Mouse (Mus musculus) CH12.LX (cell line): ENCODE data around the gene Nt5c. TPM values are rescaled to one million over a fixed set of nuclear protein-coding genes. Genes with fewer than 3 reads are reported as not detected.

Experiments used
- DNase-seq: peaks from one replicate; pipeline ENCODE4 v3.0.0-alpha.2; 2013; ENCODE audit errors: extremely low read depth
- H3K27ac ChIP-seq: 2 replicates; pipeline ENCODE4 v1.5.1; 2012; ENCODE audit warnings: low read depth, mild to moderate bottlenecking, control low read depth, moderate library complexity; ENCODE audit not compliant: insufficient read depth
- H3K27me3 ChIP-seq: replicated peaks from 2 replicates; pipeline ENCODE3; 2012; ENCODE audit warnings: inconsistent platforms
- H3K36me3 ChIP-seq, 2 experiments: replicated peaks in 1 of 2; 2 replicates each; pipeline versions ENCODE3 to v1.6.1; 2012; ENCODE audit warnings: inconsistent platforms in 1 of 2, low read length in 1 of 2, mild to moderate bottlenecking in 1 of 2, mixed read lengths in 1 of 2, moderate library complexity in 1 of 2; ENCODE audit not compliant: control insufficient read depth in 1 of 2, insufficient read depth in 1 of 2
- H3K4me1 ChIP-seq, 2 experiments: 2 replicates each; pipeline ENCODE4 v1.6.1; 2012; ENCODE audit warnings: inconsistent platforms in 1 of 2, moderate library complexity in 1 of 2; ENCODE audit not compliant: insufficient read depth in 2 of 2, control insufficient read depth in 1 of 2
- H3K4me2 ChIP-seq: 2 replicates; pipeline ENCODE4 v1.6.1; 2012; ENCODE audit warnings: low read depth, mild to moderate bottlenecking, control low read depth; ENCODE audit not compliant: poor library complexity, insufficient read depth, severe bottlenecking
- H3K4me3 ChIP-seq, 3 experiments: fragments of 150-350 bp in 1 of 3; sonication (generic) in 1 of 3; replicated peaks in 1 of 3; 2 replicates each; pipeline versions ENCODE3 to v1.5.1; 2011 to 2012; ENCODE audit warnings: low read depth in 2 of 3, low read length in 2 of 3, mild to moderate bottlenecking in 2 of 3, moderate library complexity in 2 of 3, control low read depth in 1 of 3, improper control_type of control experiment in 1 of 3, inconsistent platforms in 1 of 3, mixed read lengths in 1 of 3; ENCODE audit not compliant: poor library complexity in 1 of 3
- H3K79me2 ChIP-seq: replicated peaks from 2 replicates; pipeline ENCODE4 v1.6.1; 2012; ENCODE audit warnings: mild to moderate bottlenecking, moderate library complexity; ENCODE audit not compliant: control insufficient read depth, poor library complexity, insufficient read depth, severe bottlenecking; ENCODE audit errors: extremely low read depth
- H3K9ac ChIP-seq: 2 replicates; pipeline ENCODE4 v1.6.1; 2012; ENCODE audit warnings: low read depth, mild to moderate bottlenecking, control low read depth, moderate library complexity; ENCODE audit not compliant: insufficient read depth
- H3K9me3 ChIP-seq: replicated peaks from 2 replicates; pipeline ENCODE3; 2012; ENCODE audit warnings: low read length, inconsistent platforms, mixed read lengths
- BHLHE40 ChIP-seq: IDR thresholded peaks from 2 replicates; pipeline ENCODE4 v1.6.1; 2011; ENCODE audit warnings: mild to moderate bottlenecking, low read depth, low read length, improper control_type of control experiment
- CHD1 ChIP-seq: IDR thresholded peaks from 2 replicates; pipeline ENCODE4 v1.6.1; 2012; ENCODE audit warnings: low read depth, low read length, improper control_type of control experiment, inconsistent platforms
- CHD2 ChIP-seq: IDR thresholded peaks from 2 replicates; pipeline ENCODE4 v1.6.1; 2011; ENCODE audit warnings: low read length, improper control_type of control experiment
- CTCF ChIP-seq, 2 experiments: IDR thresholded peaks in 1 of 2; conservative IDR thresholded peaks in 1 of 2; 2 replicates each; pipeline ENCODE4 v1.5.1; 2011 to 2012; ENCODE audit warnings: low read depth in 2 of 2, low read length in 2 of 2, improper control_type of control experiment in 1 of 2, inconsistent platforms in 1 of 2, mild to moderate bottlenecking in 1 of 2, moderate library complexity in 1 of 2
- E2F4 ChIP-seq: IDR thresholded peaks from 2 replicates; pipeline ENCODE4 v1.6.1; 2011; ENCODE audit warnings: low read depth, low read length, improper control_type of control experiment; ENCODE audit not compliant: insufficient replicate concordance
- ETS1 ChIP-seq: conservative IDR thresholded peaks from 2 replicates; pipeline ENCODE4 v1.6.1; 2012; ENCODE audit warnings: low read depth, mild to moderate bottlenecking, inconsistent platforms, low read length, improper control_type of control experiment, moderate library complexity
- GABPA ChIP-seq: IDR thresholded peaks from 2 replicates; pipeline ENCODE4 v1.6.1; 2012; ENCODE audit warnings: low read depth, low read length, improper control_type of control experiment, inconsistent platforms; ENCODE audit not compliant: insufficient replicate concordance
- HCFC1 ChIP-seq: IDR thresholded peaks from 2 replicates; pipeline ENCODE4 v1.6.1; 2012; ENCODE audit warnings: low read depth, mild to moderate bottlenecking, inconsistent platforms, low read length, improper control_type of control experiment
- JUN ChIP-seq: IDR thresholded peaks from 2 replicates; pipeline ENCODE4 v1.6.1; 2011; ENCODE audit warnings: low read depth, mild to moderate bottlenecking, low read length, improper control_type of control experiment, moderate library complexity; ENCODE audit not compliant: insufficient read depth
- JUND ChIP-seq: conservative IDR thresholded peaks from 2 replicates; pipeline ENCODE4 v1.6.1; 2011; ENCODE audit warnings: low read depth, low read length, improper control_type of control experiment
- KAT2A ChIP-seq: IDR thresholded peaks from 2 replicates; pipeline ENCODE4 v1.6.1; 2012; ENCODE audit warnings: low read length, improper control_type of control experiment, inconsistent platforms; ENCODE audit not compliant: insufficient replicate concordance
- MAX ChIP-seq: IDR thresholded peaks from 2 replicates; pipeline ENCODE4 v1.6.1; 2011; ENCODE audit warnings: low read length, improper control_type of control experiment
- MAZ ChIP-seq: IDR thresholded peaks from 2 replicates; pipeline ENCODE4 v1.6.1; 2012; ENCODE audit warnings: low read depth, mild to moderate bottlenecking, inconsistent platforms, low read length, improper control_type of control experiment, moderate library complexity
- MXI1 ChIP-seq: IDR thresholded peaks from 2 replicates; pipeline ENCODE4 v1.6.1; 2011; ENCODE audit warnings: mild to moderate bottlenecking, low read depth, low read length, improper control_type of control experiment
- NELFE ChIP-seq: IDR thresholded peaks from 2 replicates; pipeline ENCODE4 v1.6.1; 2011; ENCODE audit warnings: low read depth, low read length, improper control_type of control experiment
- PAX5 ChIP-seq: IDR thresholded peaks from 2 replicates; pipeline ENCODE4 v1.6.1; 2012; ENCODE audit warnings: low read length, inconsistent platforms, mixed read lengths
- POLR2A ChIP-seq: IDR thresholded peaks from 2 replicates; pipeline ENCODE4 v1.6.1; 2011; ENCODE audit warnings: low read depth, mild to moderate bottlenecking, improper control_type of control experiment, low read length
- RAD21 ChIP-seq: IDR thresholded peaks from 2 replicates; pipeline ENCODE4 v1.6.1; 2011; ENCODE audit warnings: low read depth, mild to moderate bottlenecking, low read length, improper control_type of control experiment, moderate library complexity
- RCOR1 ChIP-seq: conservative IDR thresholded peaks from 2 replicates; pipeline ENCODE4 v1.6.1; 2012; ENCODE audit warnings: low read depth, mild to moderate bottlenecking, inconsistent platforms, low read length, improper control_type of control experiment
- SMC3 ChIP-seq: IDR thresholded peaks from 2 replicates; pipeline ENCODE4 v1.6.1; 2011; ENCODE audit warnings: low read depth, low read length, improper control_type of control experiment
- TCF12 ChIP-seq: IDR thresholded peaks from 2 replicates; pipeline ENCODE4 v1.6.1; 2014; ENCODE audit warnings: low read depth, mild to moderate bottlenecking, inconsistent platforms, low read length, improper control_type of control experiment
- UBTF ChIP-seq: IDR thresholded peaks from 2 replicates; pipeline ENCODE4 v1.6.1; 2012; ENCODE audit warnings: low read depth, mild to moderate bottlenecking, inconsistent platforms, low read length, improper control_type of control experiment, moderate library complexity
- ZC3H11A ChIP-seq: IDR thresholded peaks from 2 replicates; pipeline ENCODE4 v1.6.1; 2012; ENCODE audit warnings: low read depth, mild to moderate bottlenecking, inconsistent platforms, low read length, improper control_type of control experiment
- ZKSCAN1 ChIP-seq: IDR thresholded peaks from 2 replicates; pipeline ENCODE4 v1.6.1; 2012; ENCODE audit warnings: low read depth, inconsistent platforms, low read length, improper control_type of control experiment, borderline replicate concordance
- ZMIZ1 ChIP-seq: IDR thresholded peaks from 2 replicates; pipeline ENCODE4 v1.6.1; 2012; ENCODE audit warnings: low read depth, mild to moderate bottlenecking, inconsistent platforms, low read length, improper control_type of control experiment
- dilution Hi-C: fragments of 300-500 bp; cut with MboI; formaldehyde crosslinking; loops from 2 replicates; pipeline ENCODE4 v1.14.3; 2020; ENCODE audit warnings: low sequenced_read_pairs; ENCODE audit not compliant: extremely low pct_unique_long_range_greater_than_20kb, extremely low pct_ligation_motif_present
- in situ Hi-C: fragments of 300-500 bp; cut with MboI; formaldehyde crosslinking; loops from 3 replicates; pipeline ENCODE4 v1.14.3; 2019; ENCODE audit warnings: low sequenced_read_pairs, low pct_ligation_motif_present, low pct_unique_long_range_greater_than_20kb, mixed read lengths
- polyA plus RNA-seq: library from polyadenylated mRNA; unstranded; fragments of >175 nt; gene quantifications from 2 replicates; pipeline ENCODE4 v1.2.1, GENCODE M21; 2012; ENCODE audit warnings: low read depth; ENCODE audit not compliant: insufficient read length
- total RNA-seq, 2 experiments: library from RNA; depleted of rRNA; stranded (reverse); fragments of 300-350 nt in 1 of 2; fragments of >200 nt in 1 of 2; gene quantifications; 2 replicates each; pipeline ENCODE4 v1.2.3; 2012 to 2014

Nt5c gene
- total and polyA plus RNA-seq, 3 experiments = 65.3 to 175 (median 151) TPM

DNA sequence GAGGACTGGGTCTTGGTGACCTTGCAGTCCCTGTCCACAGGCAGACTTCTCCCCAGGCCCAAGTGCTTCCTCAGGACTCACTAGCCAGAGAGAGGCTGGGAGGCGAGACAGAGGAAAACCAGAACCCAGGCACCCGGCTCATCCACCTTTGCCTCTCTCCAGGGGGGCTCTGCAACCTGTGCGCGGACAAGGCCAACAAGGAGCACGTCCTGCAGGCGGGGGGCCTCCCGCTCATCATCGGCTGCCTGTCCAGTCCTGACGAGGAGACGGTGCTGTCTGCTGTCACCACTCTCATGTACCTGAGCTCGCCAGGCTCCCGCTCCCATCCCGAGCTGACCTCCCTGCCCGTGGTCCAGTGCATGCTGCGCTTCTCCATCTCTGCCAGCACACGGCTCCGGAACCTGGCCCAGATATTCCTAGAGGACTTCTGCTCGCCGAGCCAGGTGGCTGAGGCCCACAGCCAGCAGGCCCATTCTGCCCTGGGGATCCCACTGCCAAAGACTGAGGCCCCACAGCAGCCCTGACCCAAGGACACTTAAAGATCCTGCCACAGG is 3.0 kb downstream of the Nt5c start:
- dilution Hi-C loops (no loop called here), in situ Hi-C loops (no loop called here)
- Histone ChIP-seq H3K36me3 (peaks cover 38 to 60% of the 10 kb centered on the region in 2 experiments), H3K79me2 (peaks cover 7% of the 10 kb centered on the region; the same call in 1 of the 2 replicates), H3K27ac (no peak overlapping the region), H3K4me1 (peaks cover 4 to 24% of the 10 kb centered on the region in 2 experiments; a peak in 2 of 4 replicates), H3K9ac (no peak overlapping the region), H3K4me3 (no peak overlapping the region), H3K9me3 (no peaks in the 10 kb centered on the region), H3K27me3 (no peaks in the 10 kb centered on the region), H3K4me2 (no peak overlapping the region)
- TF ChIP-seq SMC3 (no peak), NELFE (no peak), GABPA (no peak)
- DNase-seq = no peak

- TF ChIP-seq MAX (no peak), E2F4 (no peak)
These were observed 6.5 kb downstream of the Nt5c start for GRCm38 (mm10) chr11:115485155-115485554.

DNA sequence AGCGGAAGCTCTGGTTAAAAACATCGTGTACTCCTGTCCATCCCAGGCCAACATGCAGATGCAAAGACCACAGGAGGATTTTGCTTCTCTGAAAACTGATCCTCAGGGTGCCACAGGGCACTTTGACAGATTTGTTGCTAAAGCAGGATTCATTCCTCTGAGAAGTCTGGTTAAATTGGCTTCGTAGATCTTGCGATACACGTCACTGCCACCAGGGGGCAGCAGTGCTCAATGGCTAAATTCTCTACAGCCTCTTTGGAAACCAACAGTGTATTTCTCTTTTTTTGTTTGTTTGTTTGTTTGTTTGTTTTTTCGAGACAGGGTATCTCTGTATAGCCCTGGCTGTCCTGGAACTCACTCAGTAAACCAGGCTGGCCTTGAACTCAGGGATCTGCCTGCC is 7.9 kb downstream of the Nt5c start:
- dilution Hi-C loops = no loop called here
- in situ Hi-C loops = no loop called here
- no peaks in the 10 kb centered on the region for H3K27me3 ChIP-seq
- peaks cover 33 to 83% of the 10 kb centered on the region in 2 experiments for H3K36me3 ChIP-seq
- H3K27ac ChIP-seq = no peak overlapping the region
- H3K4me2 ChIP-seq = no peak overlapping the region
- no peaks in the 10 kb centered on the region for H3K9me3 ChIP-seq
- peak; percentile 85 for DNase-seq
- no peak overlapping the region for H3K9ac ChIP-seq
- H3K79me2 ChIP-seq = peaks cover 17% of the 10 kb centered on the region
- peaks cover 1 to 8% of the 10 kb centered on the region in 2 experiments; a peak in 3 of 4 replicates for H3K4me1 ChIP-seq
- no peak overlapping the region for H3K4me3 ChIP-seq
- TF ChIP-seq JUND = no peak; the same call in 1 of the 2 replicates
- no peak for TF ChIP-seq CHD2
- no peak for TF ChIP-seq POLR2A
- TF ChIP-seq HCFC1 = no peak
- TF ChIP-seq CHD1 = no peak
- TF ChIP-seq ZC3H11A = peak; percentile 17; the same call in 1 of the 2 replicates
- TF ChIP-seq BHLHE40 = no peak
- no peak for TF ChIP-seq RCOR1
- no peak for TF ChIP-seq MXI1
- no peak for TF ChIP-seq JUN
- peak; percentile 85 for TF ChIP-seq SMC3
- no peak for TF ChIP-seq TCF12
- TF ChIP-seq RAD21 = peak; percentile 87
- TF ChIP-seq ZKSCAN1 = no peak
- TF ChIP-seq MAX = no peak
- TF ChIP-seq E2F4 = no peak
- TF ChIP-seq MAZ = no peak
- no peak for TF ChIP-seq PAX5
- no peak for TF ChIP-seq GABPA
- TF ChIP-seq UBTF = no peak
- TF ChIP-seq ZMIZ1 = no peak
- TF ChIP-seq KAT2A = no peak
- TF ChIP-seq ETS1 = no peak
- TF ChIP-seq CTCF (conservative IDR thresholded peaks at IDR 0.05 in 1 of 2, IDR thresholded peaks at IDR 0.05 in 1 of 2; ENCODE audit: low read depth in 2 of 2, low read length in 2 of 2) = peak; percentile 93 to 98

More at GRCm38 (mm10) chr11:115485155-115485554, 6.5 kb downstream of the Nt5c start:
- no peaks in the 10 kb centered on the region for H3K27me3 ChIP-seq
- no peak overlapping the region for H3K4me3 ChIP-seq
- dilution Hi-C loops = no loop called here
- H3K9me3 ChIP-seq = no peaks in the 10 kb centered on the region
- peaks cover 42 to 85% of the 10 kb centered on the region in 2 experiments for H3K36me3 ChIP-seq
- H3K79me2 ChIP-seq = peaks cover 3% of the 10 kb centered on the region; the same call in 1 of the 2 replicates
- H3K4me2 ChIP-seq = no peak overlapping the region
- no peak overlapping the region for H3K27ac ChIP-seq
- no peak overlapping the region for H3K9ac ChIP-seq
- in situ Hi-C loops = no loop called here
- peaks cover 0 to 6% of the 10 kb centered on the region in 2 experiments; a peak in 1 of 4 replicates for H3K4me1 ChIP-seq
- no peak for DNase-seq
